Mouse (Mus musculus) forebrain, embryonic 11.5 days (tissue): ENCODE measurements around the gene Mynn. TPM values are rescaled to one million over a fixed set of nuclear protein-coding genes. Genes with fewer than 3 reads are reported as not detected.

ENCODE experiments used
- ATAC-seq: fragments of 200-750 bp; cut with Nextera tagmentation; replicated peaks from 2 replicates; pipeline ENCODE4 v1.8.0; 2017; ENCODE audit warnings: moderate TSS enrichment; ENCODE audit not compliant: low FRiP score
- DNase-seq: peaks from one replicate; pipeline ENCODE4 v3.0.0-alpha.2; 2017; ENCODE audit warnings: low spot score
- H3K27ac ChIP-seq: fragments of 300-500 bp; sonication (generic); 2 replicates; pipeline ENCODE4 v1.5.1; 2014; ENCODE audit warnings: low read depth, low read length
- H3K27me3 ChIP-seq: fragments of 300-500 bp; sonication (generic); 2 replicates; pipeline ENCODE4 v1.6.1; 2014; ENCODE audit warnings: mild to moderate bottlenecking, low read length, mixed read lengths; ENCODE audit not compliant: control insufficient read depth, insufficient read depth
- H3K36me3 ChIP-seq: fragments of 300-500 bp; sonication (generic); 2 replicates; pipeline ENCODE4 v1.6.1; 2014; ENCODE audit warnings: mild to moderate bottlenecking, low read length, moderate library complexity, mixed read lengths; ENCODE audit not compliant: control insufficient read depth, insufficient read depth
- H3K4me1 ChIP-seq: fragments of 300-500 bp; sonication (generic); replicated peaks from 2 replicates; pipeline ENCODE4 v1.6.1; 2014; ENCODE audit warnings: low read length, mixed read lengths; ENCODE audit not compliant: control insufficient read depth, insufficient read depth
- H3K4me2 ChIP-seq: fragments of 300-500 bp; sonication (generic); 2 replicates; pipeline ENCODE4 v1.6.1; 2014; ENCODE audit warnings: low read depth, mild to moderate bottlenecking, low read length, moderate library complexity, mixed read lengths; ENCODE audit not compliant: severe bottlenecking
- H3K4me3 ChIP-seq: fragments of 300-500 bp; sonication (generic); 2 replicates; pipeline ENCODE4 v1.5.1; 2014; ENCODE audit warnings: low read depth, low read length
- H3K9ac ChIP-seq: fragments of 300-500 bp; sonication (generic); 2 replicates; pipeline ENCODE4 v1.6.1; 2014; ENCODE audit warnings: low read length
- H3K9me3 ChIP-seq: fragments of 300-500 bp; sonication (generic); 2 replicates; pipeline ENCODE4 v1.6.1; 2016; ENCODE audit warnings: low read length, mixed read lengths; ENCODE audit not compliant: control insufficient read depth
- WGBS: fragments of 180-500 bp; shearing (Covaris S2); extraction: QIAGEN DNeasy Blood & Tissue Kit; methylation state at CpG from one replicate; pipeline ENCODE4 v1.1.7; 2014; 5-methylcytosine and 5-hydroxymethylcytosine counted together
- polyA plus RNA-seq: library from polyadenylated mRNA; unstranded; fragments of >200 nt; fragmentation: Nextera tagmentation; extraction: Ambion mirVana; gene quantifications from 2 replicates; pipeline ENCODE4 v1.2.1, GENCODE M21; 2014

Mynn gene
- polyA plus RNA-seq, 1 experiment from 2014 or later, result 36.4 TPM

DNA sequence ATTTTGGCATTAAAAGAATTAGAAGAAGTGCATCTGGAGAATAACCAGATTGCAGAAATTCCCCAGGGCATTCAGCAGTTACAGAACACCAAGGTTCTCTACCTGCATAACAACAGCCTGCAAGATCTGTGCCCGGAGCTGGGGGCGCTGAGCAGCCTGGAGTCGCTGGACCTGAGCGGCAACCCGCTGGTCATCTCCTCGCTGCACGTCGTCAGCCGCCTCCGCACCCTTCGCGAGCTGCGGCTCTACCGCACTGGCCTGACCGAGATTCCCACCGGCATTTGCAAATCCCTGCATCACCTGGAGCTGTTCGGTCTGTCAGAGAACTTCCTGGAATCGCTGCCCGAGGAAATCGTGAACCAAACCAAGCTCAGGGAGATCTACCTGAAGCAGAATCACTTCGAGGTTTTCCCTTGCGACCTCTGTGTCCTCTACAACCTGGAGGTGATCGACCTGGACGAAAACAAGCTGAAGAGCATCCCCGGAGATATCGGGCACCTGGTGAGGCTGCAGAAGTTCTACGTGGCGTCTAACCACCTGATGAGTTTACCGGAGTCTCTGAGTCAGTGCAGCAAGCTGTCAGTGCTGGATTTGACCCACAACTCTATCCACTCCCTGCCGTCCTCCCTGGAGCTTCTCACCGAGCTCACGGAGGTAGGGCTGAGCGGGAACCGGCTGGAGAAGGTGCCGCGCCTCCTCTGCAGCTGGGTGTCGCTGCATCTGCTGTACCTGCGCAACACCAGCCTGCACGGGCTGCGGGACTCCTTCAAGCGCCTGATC, 48.4 kb downstream of the Mynn start:
- H3K4me1 ChIP-seq, result peaks cover 15% of the 10 kb centered on the region; the same call in 1 of the 2 replicates
- peak; percentile 61 for DNase-seq
- peak overlapping the region; percentile 36 for H3K4me3 ChIP-seq
- peak overlapping the region; percentile 70 for H3K4me2 ChIP-seq
- H3K36me3 ChIP-seq, result no peaks in the 10 kb centered on the region
- peak overlapping the region; percentile 37; the same call in 1 of the 2 replicates for H3K9ac ChIP-seq
- WGBS, result under 1% methylated on average over 41 of the region's 41 CpGs
- no peaks in the 10 kb centered on the region for H3K9me3 ChIP-seq
- H3K27me3 ChIP-seq, result peaks cover 20% of the 10 kb centered on the region
- no peak; the same call in 1 of the 2 replicates for ATAC-seq
- H3K27ac ChIP-seq, result no peak overlapping the region

DNA sequence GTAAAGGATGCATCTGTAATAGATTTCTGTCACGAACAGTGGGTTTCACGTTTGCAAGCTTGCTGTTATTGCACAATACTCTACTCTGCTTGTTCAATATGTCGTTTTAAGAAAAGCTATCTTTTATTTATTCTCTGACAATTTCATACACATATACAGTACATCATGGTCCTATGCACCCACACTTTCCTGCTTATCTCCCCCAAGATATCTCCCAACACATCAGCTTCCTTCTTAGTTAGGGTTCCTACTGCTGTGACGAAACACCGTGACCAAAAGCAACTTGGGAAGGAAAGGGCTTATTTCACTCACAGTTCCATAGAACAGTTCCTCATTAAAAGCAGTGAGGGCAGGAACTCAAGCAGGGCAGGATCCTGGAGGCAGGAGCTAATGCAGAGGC, 54.1 kb downstream of the Mynn start:
- H3K9me3 ChIP-seq, result no peaks in the 10 kb centered on the region
- WGBS, result 95% methylated on average over 5 of the region's 5 CpGs
- H3K4me1 ChIP-seq, result peaks cover under 1% of the 10 kb centered on the region; the same call in 1 of the 2 replicates
- no peak overlapping the region for H3K4me2 ChIP-seq
- no peak overlapping the region for H3K9ac ChIP-seq
- no peaks in the 10 kb centered on the region for H3K36me3 ChIP-seq
- peaks cover under 1% of the 10 kb centered on the region for H3K27me3 ChIP-seq
- ATAC-seq, result no peak
- no peak for DNase-seq
- no peak overlapping the region for H3K4me3 ChIP-seq
- no peak overlapping the region for H3K27ac ChIP-seq

DNA sequence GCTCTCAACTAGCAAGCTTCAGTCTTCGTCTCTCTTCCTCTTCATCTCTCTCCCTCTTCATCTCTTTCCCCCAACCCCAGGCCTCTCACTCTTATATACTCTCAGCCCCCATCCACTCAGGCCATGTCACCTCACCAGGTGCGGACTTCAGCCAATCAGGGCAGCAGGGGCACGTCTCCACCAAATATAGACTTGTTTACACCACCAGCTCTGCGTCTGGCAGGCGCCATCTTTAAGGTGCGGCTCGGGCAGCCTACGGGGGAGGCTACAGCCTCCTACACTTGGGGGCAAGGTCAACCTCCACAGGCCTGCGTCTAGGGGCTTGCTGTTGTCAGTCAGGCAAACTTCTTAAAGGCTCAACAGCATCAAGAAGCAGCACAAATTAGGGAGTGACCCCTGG, 56.6 kb downstream of the Mynn start:
- Histone ChIP-seq H3K9ac (no peak overlapping the region), H3K4me1 (no peaks in the 10 kb centered on the region), H3K9me3 (no peaks in the 10 kb centered on the region), H3K4me2 (no peak overlapping the region), H3K27ac (no peak overlapping the region), H3K36me3 (no peaks in the 10 kb centered on the region), H3K27me3 (no peaks in the 10 kb centered on the region), H3K4me3 (no peak overlapping the region)
- WGBS, result 85% methylated on average over 9 of the region's 9 CpGs
- DNase-seq, result no peak
- no peak for ATAC-seq

Other genes with a start within 250 kb of the Mynn start
- gene Mecom, start 54.1 kb upstream of the Mynn start, polyA plus RNA-seq, result 17.6 and 19.5 TPM in 2 replicates
- 0.17 TPM in 1 of 2 replicates, not detected in the other for gene Actrt3, start 2.1 kb upstream of the Mynn start, polyA plus RNA-seq
- gene Lrriq4, start 42.4 kb downstream of the Mynn start, polyA plus RNA-seq, result not detected in 2 replicates
- gene Lrrc34, start 45.8 kb downstream of the Mynn start, polyA plus RNA-seq, result 1.2 and 2.1 TPM in 2 replicates
- not detected in 2 replicates for gene Lrrc31, start 97.8 kb downstream of the Mynn start, polyA plus RNA-seq
- not detected in 2 replicates for gene Samd7, start 144.2 kb downstream of the Mynn start, polyA plus RNA-seq
- gene Sec62, start 190.8 kb downstream of the Mynn start, polyA plus RNA-seq, result 48.5 and 62.0 TPM in 2 replicates